9 mouse cellular contexts compared by ENCODE assay signal in the genomic region with DNA sequence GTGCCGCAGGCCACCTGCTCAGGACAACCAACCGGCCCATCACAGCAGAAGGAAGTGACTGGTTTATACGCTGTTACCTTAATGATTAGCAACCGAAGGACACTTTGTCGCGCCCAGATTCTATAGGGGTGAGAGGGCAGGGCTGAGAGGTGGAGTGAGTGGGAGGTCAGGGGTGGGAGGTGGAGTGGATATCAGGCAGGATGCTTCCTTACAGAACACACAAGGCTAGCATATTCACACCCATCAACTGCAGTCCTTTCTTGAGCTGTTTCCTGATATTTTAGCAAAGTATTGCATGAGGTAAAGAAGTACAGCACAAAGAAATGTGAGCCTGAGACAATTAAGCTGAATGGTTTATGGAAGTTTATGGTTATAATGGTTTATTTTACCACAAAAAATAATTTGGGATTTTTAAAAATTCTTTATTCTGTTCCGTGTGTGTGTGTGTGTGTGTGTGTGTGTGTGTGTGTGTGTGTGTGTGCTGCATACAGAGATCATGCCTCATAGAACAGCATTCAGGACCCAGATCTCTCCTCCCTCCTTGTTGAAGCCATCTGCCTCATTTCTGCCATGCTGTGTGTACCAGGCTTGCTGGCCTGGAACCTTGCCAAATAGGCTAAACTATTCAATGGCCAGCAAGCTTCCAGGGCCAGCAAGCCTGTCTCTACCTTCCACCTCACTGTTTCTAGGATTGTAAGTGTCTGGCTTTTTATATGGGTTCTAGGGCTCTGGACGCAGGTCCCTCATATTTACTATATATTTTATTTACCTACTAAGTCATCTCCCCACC.
DNase-seq lines count a peak whose midpoint lies in the region; ATAC-seq lines count a peak whose summit lies in the region.
"Had no signal": no experiment of that assay in that cellular context is flagged by ENCODE, and none has a peak within 500 bp of the region (broad histone marks: within the 10 kb centered on the region; RNA-seq: fewer than 3 reads in every experiment).

No protein-coding gene starts in this region.

- H3K36me3 ChIP-seq in limb, embryonic 13.5 days: no peaks in the 10 kb centered on the region
- H3K36me3 ChIP-seq in limb, embryonic 10.5 days: no peaks in the 10 kb centered on the region
- H3K36me3 ChIP-seq in hindbrain, embryonic 16.5 days (ENCODE audit: control insufficient read depth, insufficient read depth, low read length): no peaks in the 10 kb centered on the region
- H3K36me3 ChIP-seq in neural tube, embryonic 12.5 days: no peaks in the 10 kb centered on the region

- H3K4me1 ChIP-seq in limb, embryonic 13.5 days: no peaks in the 10 kb centered on the region
- H3K4me1 ChIP-seq in limb, embryonic 10.5 days: no peaks in the 10 kb centered on the region
- no peaks in the 10 kb centered on the region; the same call in 1 of the 2 replicates for H3K4me1 ChIP-seq in hindbrain, embryonic 16.5 days (ENCODE audit: control insufficient read depth, insufficient read depth, low read depth, low read length)
- no peaks in the 10 kb centered on the region for H3K4me1 ChIP-seq in neural tube, embryonic 12.5 days

- ATAC-seq in limb, embryonic 13.5 days (ENCODE audit: low FRiP score, low read depth): peak; percentile 35; the same call in 1 of the 2 replicates
- peak; percentile 93 for ATAC-seq in hindbrain, embryonic 16.5 days
- ATAC-seq in neural tube, embryonic 12.5 days (ENCODE audit: low FRiP score, low read depth): peak; percentile 74

- DNase-seq in limb, embryonic 10.5 days (ENCODE audit: low spot score): no peak
- peak; percentile 74 for DNase-seq in cerebellum, adult 11 months
- no peak for DNase-seq in spleen, postnatal 4 days (ENCODE audit: low spot score in 2 of 2)
- no peak for DNase-seq in T-cell, adult 2 months (ENCODE audit: low spot score)
- DNase-seq in urinary bladder, postnatal 14 days (ENCODE audit: low spot score): no peak

- 74% methylated on average over 8 of the region's 8 CpGs for WGBS in limb, embryonic 13.5 days
- WGBS in limb, embryonic 10.5 days: 76% methylated on average over 8 of the region's 8 CpGs
- WGBS in hindbrain, embryonic 16.5 days: 76% methylated on average over 8 of the region's 8 CpGs
- 74% methylated on average over 8 of the region's 8 CpGs for WGBS in neural tube, embryonic 12.5 days

- no peak overlapping the region for H3K4me2 ChIP-seq in limb, embryonic 13.5 days (replicated peaks)
- H3K4me2 ChIP-seq in hindbrain, embryonic 16.5 days (ENCODE audit: low read length): no peak overlapping the region
- H3K4me2 ChIP-seq in neural tube, embryonic 12.5 days (replicated peaks): no peak overlapping the region

- H3K27me3 ChIP-seq in limb, embryonic 13.5 days: no peaks in the 10 kb centered on the region
- no peaks in the 10 kb centered on the region for H3K27me3 ChIP-seq in limb, embryonic 10.5 days (ENCODE audit: low read depth, poor library complexity, severe bottlenecking)
- H3K27me3 ChIP-seq in hindbrain, embryonic 16.5 days (replicated peaks; ENCODE audit: control insufficient read depth, insufficient read depth, low read length): no peaks in the 10 kb centered on the region
- H3K27me3 ChIP-seq in neural tube, embryonic 12.5 days (replicated peaks): no peaks in the 10 kb centered on the region
- H3K27me3 ChIP-seq: megakaryocyte, embryonic 14.5 days had no signal

- H3K9ac ChIP-seq in limb, embryonic 13.5 days: no peak overlapping the region
- no peak overlapping the region for H3K9ac ChIP-seq in hindbrain, embryonic 16.5 days (ENCODE audit: low read depth, low read length)
- H3K9ac ChIP-seq in neural tube, embryonic 12.5 days: no peak overlapping the region

- no peaks in the 10 kb centered on the region for H3K9me3 ChIP-seq in limb, embryonic 13.5 days
- H3K9me3 ChIP-seq in limb, embryonic 10.5 days (replicated peaks): no peaks in the 10 kb centered on the region
- no peaks in the 10 kb centered on the region for H3K9me3 ChIP-seq in hindbrain, embryonic 16.5 days (ENCODE audit: control insufficient read depth, low read length)
- H3K9me3 ChIP-seq in neural tube, embryonic 12.5 days: no peaks in the 10 kb centered on the region
- H3K9me3 ChIP-seq: megakaryocyte, embryonic 14.5 days had no signal

- no peak overlapping the region for H3K4me3 ChIP-seq in limb, embryonic 13.5 days
- H3K4me3 ChIP-seq in limb, embryonic 10.5 days: no peak overlapping the region
- no peak overlapping the region for H3K4me3 ChIP-seq in hindbrain, embryonic 16.5 days (ENCODE audit: low read length)
- H3K4me3 ChIP-seq in neural tube, embryonic 12.5 days: no peak overlapping the region
- H3K4me3 ChIP-seq: megakaryocyte, embryonic 14.5 days had no signal

- no peak overlapping the region for H3K27ac ChIP-seq in limb, embryonic 13.5 days
- no peak overlapping the region for H3K27ac ChIP-seq in limb, embryonic 10.5 days
- H3K27ac ChIP-seq in hindbrain, embryonic 16.5 days (ENCODE audit: low read depth, low read length): no peak overlapping the region; the same call in 1 of the 2 replicates
- no peak overlapping the region for H3K27ac ChIP-seq in neural tube, embryonic 12.5 days

Comparison
In these comparisons a context has a peak if more than half of its experiments do, and no peak if none do; other contexts are left out.
1. ATAC-seq: peak in every context shown above with its lines; median percentile 93 in hindbrain, embryonic 16.5 days; 74 in neural tube, embryonic 12.5 days; 35 in limb, embryonic 13.5 days.